Mouse (Mus musculus): ENCODE measurements around the gene Fpr1.
"Not testable (repeated sequence)": the region's sequence is repeated elsewhere in the genome, so short reads cannot be mapped to it uniquely, and the experiment has no call there.

The Fpr1 gene

GRCm38 (mm10) chr17:17849906-17850712 lies 33.6 kb downstream of the Fpr1 start:
- no peak for DNase-seq (ENCODE audit: extremely low spot score)

GRCm38 (mm10) chr17:17848988-17849387 lies 34.8 kb downstream of the Fpr1 start:
- DNase-seq (ENCODE audit: extremely low spot score) = no peak

- DNase-seq (ENCODE audit: extremely low spot score) = no peak
Observed at GRCm38 (mm10) chr17:17845187-17846027, 38.3 kb downstream of the Fpr1 start.

DNA sequence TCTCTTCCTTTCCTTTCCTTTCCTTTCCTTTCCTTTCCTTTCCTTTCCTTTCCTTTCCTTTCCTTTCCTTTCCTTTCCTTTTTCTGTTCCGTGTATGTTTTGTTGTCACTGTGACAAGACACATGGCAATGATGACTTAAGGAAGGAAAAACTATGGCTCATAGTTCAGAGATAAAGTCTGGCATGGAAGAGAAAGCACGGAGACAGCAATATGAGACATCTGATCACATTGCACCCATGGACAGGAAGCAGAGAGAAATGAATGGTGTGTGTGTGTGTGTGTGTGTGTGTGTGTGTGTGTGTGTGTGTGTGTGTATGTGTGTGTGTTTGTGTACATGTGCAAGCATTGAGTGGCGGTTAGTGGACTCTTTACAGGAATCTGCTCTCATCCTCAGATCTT lies 39.1 kb downstream of the Fpr1 start:
- not testable (repeated sequence) for DNase-seq (ENCODE audit: extremely low spot score)

- no peak for DNase-seq (ENCODE audit: extremely low spot score)
Observed at GRCm38 (mm10) chr17:17843534-17844261, 40.0 kb downstream of the Fpr1 start.

GRCm38 (mm10) chr17:17840796-17841195 lies 42.9 kb downstream of the Fpr1 start:
- DNase-seq (ENCODE audit: extremely low spot score) = no peak

GRCm38 (mm10) chr17:17839276-17839675 lies 44.5 kb downstream of the Fpr1 start:
- no peak for DNase-seq (ENCODE audit: extremely low spot score)

- peak; percentile 90 for DNase-seq (ENCODE audit: extremely low spot score)
Observed at GRCm38 (mm10) chr17:17837919-17838701, 45.6 kb downstream of the Fpr1 start.

- DNase-seq (ENCODE audit: extremely low spot score) = peak; percentile 31
Observed at GRCm38 (mm10) chr17:17837426-17837825, 46.3 kb downstream of the Fpr1 start.

GRCm38 (mm10) chr17:17836101-17836500 lies 47.6 kb downstream of the Fpr1 start:
- no peak for DNase-seq (ENCODE audit: extremely low spot score)

DNA sequence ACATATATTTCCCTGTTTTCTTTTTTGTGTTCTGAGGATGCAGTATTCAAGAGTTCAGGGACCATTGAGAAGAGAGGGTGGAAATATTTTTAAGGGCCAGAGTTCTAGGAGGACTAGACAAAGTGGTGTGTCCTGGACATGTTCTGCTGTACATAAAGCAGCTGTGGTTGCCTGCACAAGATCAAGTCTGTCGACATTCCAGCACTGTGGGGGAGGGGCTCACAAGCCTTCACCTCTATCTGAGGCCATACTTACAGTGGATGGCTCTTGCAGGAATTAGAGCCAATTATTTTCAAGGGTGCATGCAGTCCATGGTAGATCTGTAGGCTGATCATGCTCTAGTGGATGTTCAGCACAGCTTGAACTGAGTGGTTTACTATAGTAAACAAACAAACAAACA lies 48.8 kb downstream of the Fpr1 start:
- no peak for DNase-seq (ENCODE audit: extremely low spot score)

DNA sequence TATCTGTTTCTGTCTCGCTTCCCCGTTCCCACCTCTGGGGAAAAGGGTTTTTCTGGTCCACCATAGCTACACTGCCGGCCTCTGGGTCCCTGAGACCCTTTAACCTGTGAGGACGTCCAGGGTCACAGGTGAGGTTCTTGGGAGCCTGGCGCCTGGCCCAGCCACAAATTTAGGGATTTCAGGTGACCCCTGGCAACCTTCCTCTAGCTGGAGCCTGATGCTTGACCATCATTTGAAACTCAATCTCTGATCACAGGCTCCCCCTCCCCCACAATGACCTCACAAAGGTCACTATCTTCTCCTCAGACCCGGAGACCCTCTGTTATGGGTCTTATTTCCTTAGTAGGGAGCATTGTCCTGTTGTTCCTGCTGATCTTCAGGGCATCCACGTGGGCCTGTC lies 53.0 kb downstream of the Fpr1 start:
- DNase-seq (ENCODE audit: extremely low spot score) = no peak

DNA sequence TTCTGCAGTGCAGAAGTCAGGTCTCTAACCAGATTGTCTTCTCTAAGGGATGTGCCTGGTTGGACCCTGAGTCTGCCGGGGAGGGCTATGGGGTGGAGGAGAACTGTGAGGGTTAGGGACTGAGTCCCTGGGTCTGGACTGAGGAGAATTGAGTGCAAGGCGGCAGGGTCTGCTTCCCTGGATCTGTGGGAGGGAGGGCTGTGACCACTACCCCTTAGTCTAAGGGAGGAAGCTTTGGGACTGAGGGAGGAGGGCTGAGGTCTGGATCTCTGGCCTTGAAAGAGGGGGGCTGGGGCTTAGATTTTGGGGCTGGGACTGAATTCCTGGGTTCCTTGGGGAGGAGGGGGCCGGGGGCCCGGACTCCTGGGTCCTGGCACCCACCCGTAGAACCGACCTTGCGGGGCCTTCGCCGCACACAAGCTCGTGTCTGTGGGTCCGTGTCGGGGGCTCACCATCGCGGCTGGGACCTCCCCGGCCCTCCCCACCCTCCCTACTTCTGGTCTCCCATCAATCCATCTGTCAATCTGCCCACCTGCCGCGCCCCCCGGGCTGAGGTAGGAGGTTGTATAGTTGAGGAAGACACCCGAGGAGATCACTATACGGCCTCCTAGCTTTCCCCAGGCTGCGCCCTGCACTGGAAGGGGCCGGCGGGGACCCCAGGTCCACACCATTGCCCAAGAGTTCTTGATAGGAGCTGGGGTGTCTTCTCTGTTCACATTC lies 53.8 kb downstream of the Fpr1 start:
- no peak for DNase-seq (ENCODE audit: extremely low spot score)

DNA sequence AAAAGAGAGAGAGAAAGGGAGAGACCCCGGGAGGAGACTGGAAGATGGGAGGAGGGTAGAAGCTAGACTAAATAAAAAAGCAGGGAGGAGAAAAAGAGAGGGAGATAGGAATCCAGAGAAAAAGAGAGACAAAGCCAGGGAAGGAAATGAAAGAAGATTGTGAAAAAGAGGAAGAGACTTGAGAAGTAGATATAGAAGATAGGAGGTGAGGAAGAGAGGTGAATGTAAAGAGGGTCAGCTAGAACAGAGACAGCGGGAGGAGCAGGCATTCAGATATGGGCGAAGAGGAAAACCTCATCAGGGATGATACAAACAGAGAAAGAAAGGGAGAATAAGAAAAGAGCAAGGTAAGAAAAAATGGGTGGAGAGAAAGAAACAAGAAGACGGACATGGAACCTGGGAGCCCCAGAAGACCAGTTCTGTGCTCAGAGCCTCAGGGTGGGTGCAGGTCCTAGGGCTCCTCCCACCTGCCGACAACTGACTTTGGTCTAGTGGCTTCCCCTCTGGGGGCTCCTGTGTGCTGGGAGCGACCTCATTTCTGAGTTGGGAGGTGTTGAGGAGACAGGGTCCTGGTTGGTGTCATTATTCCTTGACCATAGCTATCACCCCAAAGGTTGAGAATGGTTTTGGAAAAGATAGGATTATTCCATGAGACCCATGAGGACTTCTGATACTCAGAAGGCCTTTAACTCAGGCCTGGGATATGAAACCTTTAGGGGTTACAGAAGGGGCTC lies 54.5 kb downstream of the Fpr1 start:
- DNase-seq (ENCODE audit: extremely low spot score) = no peak

DNA sequence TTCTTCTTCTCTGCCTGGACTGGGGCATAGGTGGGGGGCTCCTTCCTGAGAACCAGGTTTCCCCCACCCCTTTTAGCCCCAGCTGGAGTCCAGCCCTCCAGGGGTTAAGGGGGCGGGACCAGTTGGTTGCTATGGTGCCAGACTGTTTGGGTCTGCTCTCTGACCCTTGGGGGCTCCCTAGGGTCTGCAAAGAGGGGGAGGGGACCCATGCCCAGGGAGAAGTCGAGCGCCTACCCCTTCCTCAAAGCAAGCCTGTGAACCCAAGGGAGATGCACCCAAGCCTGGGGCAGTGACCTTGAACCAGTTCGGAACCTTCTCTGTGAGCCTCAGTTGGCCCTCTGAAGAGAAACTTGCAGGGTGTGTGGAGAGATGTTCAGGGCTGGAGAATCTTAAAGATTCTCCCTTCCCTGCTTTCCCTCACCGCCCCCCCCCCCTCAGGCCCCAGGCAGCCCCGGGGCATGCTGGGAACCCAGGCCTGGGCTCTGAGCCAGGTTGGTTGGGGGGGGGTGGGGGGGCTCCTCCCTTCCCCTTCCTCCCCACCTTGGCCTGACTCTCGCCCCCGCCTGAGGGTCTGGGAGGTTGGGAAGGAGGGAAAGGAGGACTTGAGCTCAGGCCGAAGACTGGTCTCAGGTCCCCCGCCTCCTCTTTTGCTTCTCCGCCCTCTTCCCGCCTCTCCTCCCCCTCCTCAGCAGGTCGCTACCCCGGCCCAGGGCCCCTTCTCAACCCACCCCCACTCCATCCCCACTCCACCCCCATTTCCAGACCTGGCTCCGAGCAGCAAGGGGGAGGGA lies 55.4 kb downstream of the Fpr1 start:
- DNase-seq (ENCODE audit: extremely low spot score) = peak; percentile 92

GRCm38 (mm10) chr17:17827658-17828190 lies 56.0 kb downstream of the Fpr1 start:
- DNase-seq (ENCODE audit: extremely low spot score) = peak; percentile 97

DNA sequence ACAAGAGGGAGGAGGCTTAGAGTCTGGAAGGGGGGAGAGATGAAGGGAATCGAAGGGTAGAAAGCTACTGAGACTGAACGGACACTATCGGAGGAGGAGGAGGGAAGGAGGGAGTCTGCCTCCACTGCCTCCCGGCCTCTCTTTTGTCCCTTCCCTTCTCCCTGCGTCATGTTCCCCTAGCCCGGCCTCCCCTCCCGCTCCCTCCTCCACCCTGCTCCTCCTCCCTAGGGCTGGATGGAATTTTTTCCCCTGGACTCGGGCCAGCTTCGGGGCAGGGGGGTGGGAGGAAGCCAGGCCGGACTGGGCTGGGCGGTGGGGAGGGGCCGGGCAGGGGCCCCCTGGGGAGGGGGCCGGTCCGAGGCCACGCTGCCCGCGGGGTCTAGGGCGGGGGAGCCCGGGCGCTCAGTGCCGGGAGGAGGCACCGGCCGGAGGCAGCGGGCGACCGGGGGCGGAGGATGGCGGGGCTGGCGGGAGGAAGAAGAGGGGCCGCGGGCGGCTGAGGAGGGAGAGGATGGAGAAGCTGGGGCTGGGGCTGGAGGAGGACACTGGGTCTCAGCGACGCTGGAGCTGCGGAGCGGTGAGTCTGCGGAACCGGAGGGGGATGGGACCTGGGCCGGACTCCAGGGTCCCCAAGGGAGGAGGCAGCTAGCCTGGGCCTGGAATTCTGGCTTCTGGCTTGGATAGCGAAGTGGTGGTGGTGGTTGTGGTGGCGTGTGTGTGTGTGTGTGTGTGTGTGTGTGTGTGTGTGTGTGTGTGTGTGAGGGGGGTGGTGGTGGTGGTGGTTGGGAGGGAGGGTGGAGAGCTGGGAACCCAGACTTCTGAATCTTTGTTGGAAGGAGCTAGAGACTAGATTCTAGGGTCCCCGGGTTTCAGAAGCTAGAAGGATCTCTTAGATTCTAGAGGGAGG lies 56.7 kb downstream of the Fpr1 start, which contains the start of gene Spaca6:
Gene Spaca6 (plus strand): TSS at position 408 of the 907 bp plus-strand sequence.
- peak; percentile 93 for DNase-seq (ENCODE audit: extremely low spot score)

Data from embryo, embryonic 9.5 days (tissue).